Mouse (Mus musculus): ENCODE results near the gene Map1s. TPM values are rescaled to one million over a fixed set of nuclear protein-coding genes. Genes with fewer than 3 reads are reported as not detected.

Map1s gene
- polyA plus RNA-seq, 1 experiment from 2014 or later = 59.5 TPM

GRCm38 (mm10) chr8:70964861-70965260, 59.1 kb downstream of the Map1s start:
- ATAC-seq (ENCODE audit: low FRiP score) = no peak
- H3K4me3 ChIP-seq (replicated peaks) = no peak overlapping the region
- no peaks in the 10 kb centered on the region for H3K9me3 ChIP-seq (replicated peaks)
- no peak overlapping the region for H3K9ac ChIP-seq (replicated peaks)
- H3K36me3 ChIP-seq = no peaks in the 10 kb centered on the region
- H3K27me3 ChIP-seq (replicated peaks) = no peaks in the 10 kb centered on the region
- H3K4me2 ChIP-seq = no peak overlapping the region
- no peak overlapping the region for H3K27ac ChIP-seq (replicated peaks)
- no peaks in the 10 kb centered on the region for H3K4me1 ChIP-seq

MicroRNAs within 50 kb of the gene (microRNA counts, 519-probe panel; counts per million panel counts)
- not detected for microRNA mmu-miR-1969

Small RNA genes lying within 50 kb of the gene (microRNA-seq; reads per million reads assigned to microRNA genes)
- 8.5 reads per million, percentile 23 among the genes with 10 or more reads in this experiment for gene Mir1969
- not detected for gene Mir7067

Other genes with a start within 250 kb of the Map1s start
- gene Pgpep1, start 245.5 kb upstream of the Map1s start, polyA plus RNA-seq (2015; fragmentation: Nextera tagmentation; extraction: Ambion mirVana) = 78.6 TPM in 2 replicates
- gene Lsm4, start 232.7 kb upstream of the Map1s start, polyA plus RNA-seq (2015; fragmentation: Nextera tagmentation; extraction: Ambion mirVana) = 191 and 206 TPM in 2 replicates
- gene Jund, start 207.0 kb upstream of the Map1s start, polyA plus RNA-seq (2015; fragmentation: Nextera tagmentation; extraction: Ambion mirVana) = 73.7 and 82.7 TPM in 2 replicates
- gene Iqcn, start 202.5 kb upstream of the Map1s start, polyA plus RNA-seq (2015; fragmentation: Nextera tagmentation; extraction: Ambion mirVana) = 0.04 and 0.09 TPM in 2 replicates
- gene Gm3336, start 187.4 kb upstream of the Map1s start, polyA plus RNA-seq (2015; fragmentation: Nextera tagmentation; extraction: Ambion mirVana) = not detected in 2 replicates
- 0.17 and 0.40 TPM in 2 replicates for gene Pde4c, start 182.2 kb upstream of the Map1s start, polyA plus RNA-seq (2015; fragmentation: Nextera tagmentation; extraction: Ambion mirVana)
- gene Rab3a, start 151.3 kb upstream of the Map1s start, polyA plus RNA-seq (2015; fragmentation: Nextera tagmentation; extraction: Ambion mirVana) = 536 and 627 TPM in 2 replicates
- 40.5 and 43.5 TPM in 2 replicates for gene Mpv17l2, start 145.0 kb upstream of the Map1s start, polyA plus RNA-seq (2015; fragmentation: Nextera tagmentation; extraction: Ambion mirVana)
- 97.5 and 102 TPM in 2 replicates for gene Pik3r2, start 129.2 kb upstream of the Map1s start, polyA plus RNA-seq (2015; fragmentation: Nextera tagmentation; extraction: Ambion mirVana)
- 18.9 and 21.0 TPM in 2 replicates for gene Mast3, start 100.9 kb upstream of the Map1s start, polyA plus RNA-seq (2015; fragmentation: Nextera tagmentation; extraction: Ambion mirVana)
- 0.14 and 1.4 TPM in 2 replicates for gene Il12rb1, start 97.5 kb upstream of the Map1s start, polyA plus RNA-seq (2015; fragmentation: Nextera tagmentation; extraction: Ambion mirVana)
- 7.8 and 8.5 TPM in 2 replicates for gene Arrdc2, start 66.2 kb upstream of the Map1s start, polyA plus RNA-seq (2015; fragmentation: Nextera tagmentation; extraction: Ambion mirVana)
- 17.6 and 18.6 TPM in 2 replicates for gene Kcnn1, start 42.7 kb upstream of the Map1s start, polyA plus RNA-seq (2015; fragmentation: Nextera tagmentation; extraction: Ambion mirVana)
- 162 and 163 TPM in 2 replicates for gene Ccdc124, start 32.0 kb upstream of the Map1s start, polyA plus RNA-seq (2015; fragmentation: Nextera tagmentation; extraction: Ambion mirVana)
- 3.0 and 3.3 TPM in 2 replicates for gene Slc5a5, start 13.2 kb upstream of the Map1s start, polyA plus RNA-seq (2015; fragmentation: Nextera tagmentation; extraction: Ambion mirVana)
- gene Rpl18a, start 8.5 kb upstream of the Map1s start, polyA plus RNA-seq (2015; fragmentation: Nextera tagmentation; extraction: Ambion mirVana) = 2,109 and 2,618 TPM in 2 replicates

All from neural tube, embryonic 15.5 days (tissue).